Mouse (Mus musculus): Measurements from ENCODE around the gene Mfap1a.

DNA sequence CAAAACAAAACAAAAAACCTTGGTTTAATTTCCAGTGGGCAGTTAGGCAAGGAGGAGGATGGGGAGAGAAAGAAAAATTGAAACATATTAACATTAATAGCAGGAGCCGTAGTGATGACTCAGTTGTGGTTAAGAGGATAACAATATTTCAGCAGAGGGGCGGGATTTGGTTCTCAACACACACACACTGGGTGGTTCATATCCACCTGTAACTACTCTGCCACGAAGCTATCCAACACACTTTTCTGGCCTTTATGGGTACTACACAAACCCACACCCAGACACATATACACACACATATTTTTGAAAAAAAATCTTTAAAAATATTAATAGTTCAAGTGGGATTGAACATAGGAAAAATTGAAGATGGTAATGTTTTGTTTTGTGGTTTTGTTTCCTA, 59.5 kb downstream of the Mfap1a start:
- TF ChIP-seq CTCF (IDR thresholded peaks at IDR 0.05; ENCODE audit: low read depth, low read length), result no peak
- TF ChIP-seq POLR2A (IDR thresholded peaks at IDR 0.05; ENCODE audit: extremely low read depth, insufficient read depth, low read length), result no peak

All from liver, adult 2 months (tissue).